Mouse (Mus musculus) heart, embryonic 12.5 days (tissue): ENCODE results near the gene Tmem274. TPM values are rescaled to one million over a fixed set of nuclear protein-coding genes. Genes with fewer than 3 reads are reported as not detected.

Experiments used
- ATAC-seq: fragments of 200-750 bp; cut with Nextera tagmentation; 2 replicates; pipeline ENCODE4 v1.8.0; 2017; ENCODE audit warnings: moderate TSS enrichment, moderate library complexity; ENCODE audit not compliant: insufficient number of reproducible peaks, low FRiP score
- H3K27ac ChIP-seq: fragments of 300-500 bp; sonication (generic); 2 replicates; pipeline ENCODE4 v1.5.1; 2016; ENCODE audit warnings: mild to moderate bottlenecking, moderate library complexity; ENCODE audit not compliant: poor library complexity, severe bottlenecking
- H3K27me3 ChIP-seq: fragments of 300-500 bp; sonication (generic); replicated peaks from 2 replicates; pipeline ENCODE4 v1.6.1; 2016; ENCODE audit warnings: mild to moderate bottlenecking, moderate library complexity
- H3K36me3 ChIP-seq: fragments of 300-500 bp; sonication (generic); 2 replicates; pipeline ENCODE4 v1.6.1; 2016; ENCODE audit warnings: mild to moderate bottlenecking, moderate library complexity
- H3K4me1 ChIP-seq: fragments of 300-500 bp; sonication (generic); replicated peaks from 2 replicates; pipeline ENCODE4 v1.6.1; 2016; ENCODE audit warnings: mild to moderate bottlenecking
- H3K4me2 ChIP-seq: fragments of 300-500 bp; sonication (generic); 2 replicates; pipeline ENCODE4 v1.6.1; 2016; ENCODE audit warnings: mild to moderate bottlenecking, moderate library complexity
- H3K4me3 ChIP-seq: fragments of 300-500 bp; sonication (generic); 2 replicates; pipeline ENCODE4 v1.5.1; 2016; ENCODE audit warnings: mild to moderate bottlenecking
- H3K9ac ChIP-seq: fragments of 300-500 bp; sonication (generic); 2 replicates; pipeline ENCODE4 v1.6.1; 2016; ENCODE audit warnings: mild to moderate bottlenecking, moderate library complexity
- H3K9me3 ChIP-seq: fragments of 300-500 bp; sonication (generic); replicated peaks from 2 replicates; pipeline ENCODE4 v1.6.1; 2016; ENCODE audit warnings: mild to moderate bottlenecking, moderate library complexity
- WGBS: fragments of 180-500 bp; shearing (Covaris S2); methylation state at CpG from one replicate; pipeline ENCODE4 v1.1.7; 2016; 5-methylcytosine and 5-hydroxymethylcytosine counted together
- polyA plus RNA-seq: library from polyadenylated mRNA; unstranded; fragments of >200 nt; fragmentation: Nextera tagmentation; extraction: Ambion mirVana; gene quantifications from 2 replicates; pipeline ENCODE4 v1.2.1, GENCODE M21; 2016

Tmem274 gene
- polyA plus RNA-seq, 1 experiment from 2014 or later: 0.29 TPM

GRCm38 (mm10) chr4:149525811-149526210, 48.6 kb downstream of the Tmem274 start:
- Histone ChIP-seq H3K27me3 (no peaks in the 10 kb centered on the region), H3K4me2 (no peak overlapping the region), H3K9ac (peak overlapping the region; percentile 39; the same call in 1 of the 2 replicates), H3K36me3 (no peaks in the 10 kb centered on the region), H3K4me3 (no peak overlapping the region), H3K9me3 (no peaks in the 10 kb centered on the region), H3K4me1 (peaks cover 86% of the 10 kb centered on the region), H3K27ac (peak overlapping the region; percentile 26; the same call in 1 of the 2 replicates)
- ATAC-seq: no peak
- WGBS: 80% methylated on average over 6 of the region's 6 CpGs

DNA sequence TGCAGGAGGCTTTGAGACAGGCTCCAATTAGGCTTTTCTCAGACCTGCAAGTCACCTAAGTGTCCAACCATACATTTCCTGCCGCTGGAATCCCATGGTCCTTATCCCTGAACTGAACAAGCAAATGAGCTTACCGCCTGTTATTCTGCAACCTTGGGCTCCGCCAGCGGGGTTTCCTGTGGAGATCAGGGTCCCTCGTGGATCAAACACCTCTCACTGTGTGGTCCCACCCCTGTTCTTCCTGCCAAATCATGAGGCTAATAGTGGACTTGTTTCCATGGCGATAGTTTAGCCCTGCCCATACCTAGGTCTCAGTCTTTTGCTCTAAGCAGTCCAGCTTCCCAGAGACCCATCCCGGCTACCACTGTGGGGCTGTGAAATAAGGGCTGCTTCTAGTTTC, 49.2 kb downstream of the Tmem274 start:
- Histone ChIP-seq H3K4me3 (no peak overlapping the region), H3K9ac (no peak overlapping the region), H3K4me1 (peaks cover 81% of the 10 kb centered on the region), H3K27me3 (no peaks in the 10 kb centered on the region), H3K36me3 (no peaks in the 10 kb centered on the region), H3K4me2 (no peak overlapping the region), H3K27ac (no peak overlapping the region), H3K9me3 (no peaks in the 10 kb centered on the region)
- ATAC-seq: no peak
- 54% methylated on average over 7 of the region's 7 CpGs for WGBS

- H3K4me1 ChIP-seq: peaks cover 78% of the 10 kb centered on the region
- H3K36me3 ChIP-seq: peaks cover 4% of the 10 kb centered on the region; the same call in 1 of the 2 replicates
- H3K27me3 ChIP-seq: no peaks in the 10 kb centered on the region
- H3K27ac ChIP-seq: no peak overlapping the region
- H3K9ac ChIP-seq: peak overlapping the region; percentile 39; the same call in 1 of the 2 replicates
- ATAC-seq: peak; percentile 24; the same call in 1 of the 2 replicates
- 62% methylated on average over 15 of the region's 15 CpGs for WGBS
- no peak overlapping the region for H3K4me2 ChIP-seq
- H3K9me3 ChIP-seq: no peaks in the 10 kb centered on the region
- H3K4me3 ChIP-seq: no peak overlapping the region
Measured at GRCm38 (mm10) chr4:149527621-149528354, 50.6 kb downstream of the Tmem274 start.

DNA sequence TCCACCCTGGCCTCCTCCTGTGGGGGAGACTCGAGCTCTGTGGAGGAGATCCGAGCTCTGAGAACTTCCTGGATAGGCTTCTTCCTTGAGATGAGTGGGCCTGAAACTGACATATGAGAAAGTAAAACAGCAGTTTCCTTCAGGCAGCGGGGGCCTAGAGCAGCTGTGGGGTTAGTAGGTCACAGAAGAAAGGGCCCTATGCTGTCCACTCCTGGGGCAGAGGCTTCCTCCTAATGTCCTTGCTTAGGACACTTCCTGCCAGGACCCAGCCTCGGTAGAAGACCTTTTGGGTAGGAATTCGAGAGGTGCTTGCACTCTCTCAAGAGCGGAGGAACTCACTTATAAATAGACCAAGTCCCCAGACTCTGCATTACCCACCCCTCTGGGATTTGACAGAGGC, 52.5 kb downstream of the Tmem274 start:
- 30% methylated on average over 6 of the region's 6 CpGs for WGBS
- Histone ChIP-seq H3K36me3 (peaks cover 8% of the 10 kb centered on the region; the same call in 1 of the 2 replicates), H3K4me1 (peaks cover 63% of the 10 kb centered on the region), H3K4me3 (no peak overlapping the region), H3K9ac (no peak overlapping the region), H3K4me2 (no peak overlapping the region), H3K27me3 (no peaks in the 10 kb centered on the region), H3K9me3 (no peaks in the 10 kb centered on the region), H3K27ac (no peak overlapping the region)
- ATAC-seq: no peak

Other genes with a start within 250 kb of the Tmem274 start
- gene Kif1b, start 169.7 kb upstream of the Tmem274 start, polyA plus RNA-seq: 60.1 and 62.9 TPM in 2 replicates
- gene Ube4b, start 50.6 kb upstream of the Tmem274 start, polyA plus RNA-seq: 50.3 and 58.3 TPM in 2 replicates
- gene Rbp7, start 22.4 kb upstream of the Tmem274 start, polyA plus RNA-seq: 2.4 and 3.4 TPM in 2 replicates
- 12.0 and 14.0 TPM in 2 replicates for gene Nmnat1, start 7.8 kb downstream of the Tmem274 start, polyA plus RNA-seq
- 32.1 and 40.9 TPM in 2 replicates for gene Lzic, start 7.9 kb downstream of the Tmem274 start, polyA plus RNA-seq
- 38.5 and 39.3 TPM in 2 replicates for gene Ctnnbip1, start 40.9 kb downstream of the Tmem274 start, polyA plus RNA-seq
- gene Clstn1, start 109.1 kb downstream of the Tmem274 start, polyA plus RNA-seq: 38.3 and 38.9 TPM in 2 replicates
- 3.5 and 3.7 TPM in 2 replicates for gene Pik3cd, start 225.2 kb downstream of the Tmem274 start, polyA plus RNA-seq